18 mouse cellular contexts compared by ENCODE assay signal in genomic region chr3:32749820-32750579, GRCm38 (mm10). TPM values are rescaled to one million over a fixed set of nuclear protein-coding genes. Genes with fewer than 3 reads are reported as not detected.
DNase-seq lines count a peak whose midpoint lies in the region; ATAC-seq lines count a peak whose summit lies in the region.
"Had no signal": no experiment of that assay in that cellular context is flagged by ENCODE, and none has a peak within 500 bp of the region (broad histone marks: within the 10 kb centered on the region; RNA-seq: fewer than 3 reads in every experiment).

No protein-coding gene starts in this region.

- 91% methylated on average over 4 of the region's 4 CpGs for WGBS in forebrain, embryonic 10.5 days
- WGBS in forebrain, embryonic 11.5 days, result 92% methylated on average over 4 of the region's 4 CpGs
- 88% methylated on average over 4 of the region's 4 CpGs for WGBS in neural tube, embryonic 13.5 days
- WGBS in hindbrain, embryonic 16.5 days, result 77% methylated on average over 4 of the region's 4 CpGs

- no peak for ATAC-seq in forebrain, embryonic 11.5 days (replicated peaks; ENCODE audit: low FRiP score)
- ATAC-seq in neural tube, embryonic 13.5 days (ENCODE audit: low read depth), result 0 out of 2 replicates have a peak, but pooled peaks have one; percentile 36
- peak; percentile 89 for ATAC-seq in hindbrain, embryonic 16.5 days
- ATAC-seq: lung, postnatal 0 days had no signal

- H3K4me2 ChIP-seq in forebrain, embryonic 11.5 days (ENCODE audit: low read depth, low read length, severe bottlenecking), result no peak overlapping the region
- H3K4me2 ChIP-seq in neural tube, embryonic 13.5 days, result no peak overlapping the region
- no peak overlapping the region for H3K4me2 ChIP-seq in hindbrain, embryonic 16.5 days (ENCODE audit: low read length)
- H3K4me2 ChIP-seq: embryonic facial prominence, embryonic 15.5 days had no signal

- H3K27ac ChIP-seq in forebrain, embryonic 10.5 days, result no peak overlapping the region
- no peak overlapping the region for H3K27ac ChIP-seq in forebrain, embryonic 11.5 days (ENCODE audit: low read depth, low read length)
- H3K27ac ChIP-seq in neural tube, embryonic 13.5 days (replicated peaks), result no peak overlapping the region
- no peak overlapping the region for H3K27ac ChIP-seq in hindbrain, embryonic 16.5 days (ENCODE audit: low read depth, low read length)
- H3K27ac ChIP-seq: embryonic facial prominence, embryonic 15.5 days; liver, embryonic 14.5 days had no signal

- H3K4me3 ChIP-seq in forebrain, embryonic 10.5 days, result no peak overlapping the region
- H3K4me3 ChIP-seq in forebrain, embryonic 11.5 days (ENCODE audit: low read depth, low read length), result no peak overlapping the region
- no peak overlapping the region for H3K4me3 ChIP-seq in neural tube, embryonic 13.5 days
- H3K4me3 ChIP-seq in hindbrain, embryonic 16.5 days (ENCODE audit: low read length), result no peak overlapping the region
- H3K4me3 ChIP-seq: embryonic facial prominence, embryonic 15.5 days had no signal

- peaks cover 4% of the 10 kb centered on the region; the same call in 1 of the 2 replicates for H3K9me3 ChIP-seq in forebrain, embryonic 10.5 days
- no peaks in the 10 kb centered on the region; the same call in 1 of the 2 replicates for H3K9me3 ChIP-seq in forebrain, embryonic 11.5 days (ENCODE audit: control insufficient read depth, low read length)
- H3K9me3 ChIP-seq in neural tube, embryonic 13.5 days, result no peaks in the 10 kb centered on the region
- H3K9me3 ChIP-seq in hindbrain, embryonic 16.5 days (ENCODE audit: control insufficient read depth, low read length), result no peaks in the 10 kb centered on the region
- H3K9me3 ChIP-seq: embryonic facial prominence, embryonic 15.5 days had no signal

- no peak overlapping the region for H3K9ac ChIP-seq in forebrain, embryonic 11.5 days (ENCODE audit: low read length)
- H3K9ac ChIP-seq in neural tube, embryonic 13.5 days, result no peak overlapping the region
- no peak overlapping the region for H3K9ac ChIP-seq in hindbrain, embryonic 16.5 days (ENCODE audit: low read depth, low read length)
- H3K9ac ChIP-seq: embryonic facial prominence, embryonic 15.5 days; liver, embryonic 14.5 days had no signal

- no peaks in the 10 kb centered on the region for H3K27me3 ChIP-seq in forebrain, embryonic 10.5 days (ENCODE audit: poor library complexity, severe bottlenecking)
- no peaks in the 10 kb centered on the region for H3K27me3 ChIP-seq in forebrain, embryonic 11.5 days (ENCODE audit: control insufficient read depth, insufficient read depth, low read length)
- H3K27me3 ChIP-seq in neural tube, embryonic 13.5 days, result no peaks in the 10 kb centered on the region
- no peaks in the 10 kb centered on the region for H3K27me3 ChIP-seq in hindbrain, embryonic 16.5 days (replicated peaks; ENCODE audit: control insufficient read depth, insufficient read depth, low read length)
- H3K27me3 ChIP-seq: embryonic facial prominence, embryonic 15.5 days had no signal

- DNase-seq in forebrain, embryonic 10.5 days (ENCODE audit: extremely low spot score, low spot score), result peak; percentile 10
- no peak for DNase-seq in forebrain, embryonic 11.5 days (ENCODE audit: low spot score)
- DNase-seq in neural tube, embryonic 10.5 days (ENCODE audit: extremely low spot score, low spot score), result no peak
- no peak for DNase-seq in layer of hippocampus, postnatal 36 days
- DNase-seq in T-cell, adult 2 months (ENCODE audit: low spot score), result no peak
- DNase-seq: adrenal gland, adult 2 months; B cell, adult 2 months; gastrocnemius, postnatal 14 days; heart, postnatal 36 days; kidney, adult 18-20 months; kidney, postnatal 36 days; right cerebral cortex, postnatal 25 days; thymus, postnatal 36 days had no signal

- no peaks in the 10 kb centered on the region for H3K4me1 ChIP-seq in forebrain, embryonic 10.5 days
- no peaks in the 10 kb centered on the region for H3K4me1 ChIP-seq in forebrain, embryonic 11.5 days (replicated peaks; ENCODE audit: control insufficient read depth, insufficient read depth, low read length)
- no peaks in the 10 kb centered on the region for H3K4me1 ChIP-seq in neural tube, embryonic 13.5 days (replicated peaks)
- no peaks in the 10 kb centered on the region for H3K4me1 ChIP-seq in hindbrain, embryonic 16.5 days (ENCODE audit: control insufficient read depth, insufficient read depth, low read depth, low read length)
- H3K4me1 ChIP-seq: embryonic facial prominence, embryonic 15.5 days had no signal

- H3K36me3 ChIP-seq in forebrain, embryonic 10.5 days (replicated peaks), result peaks cover 98% of the 10 kb centered on the region
- peaks cover 7% of the 10 kb centered on the region; the same call in 1 of the 2 replicates for H3K36me3 ChIP-seq in forebrain, embryonic 11.5 days (ENCODE audit: control insufficient read depth, insufficient read depth, low read length)
- peaks cover 81% of the 10 kb centered on the region for H3K36me3 ChIP-seq in neural tube, embryonic 13.5 days
- peaks cover 44% of the 10 kb centered on the region for H3K36me3 ChIP-seq in hindbrain, embryonic 16.5 days (ENCODE audit: control insufficient read depth, insufficient read depth, low read length)

RNA-seq across cellular contexts. Expression of gene Mrpl47, which starts 12.6 kb away (rescaled TPM):
- polyA plus RNA-seq in forebrain, embryonic 10.5 days (2016; fragmentation: Nextera tagmentation; extraction: Ambion mirVana), result 35.4 and 39.7 TPM in 2 replicates
- 40.4 and 43.7 TPM in 2 replicates for polyA plus RNA-seq in forebrain, embryonic 11.5 days (2014; fragmentation: Nextera tagmentation; extraction: Ambion mirVana)
- 33.3 and 35.4 TPM in 2 replicates for polyA plus RNA-seq in neural tube, embryonic 13.5 days (2015; fragmentation: Nextera tagmentation; extraction: Ambion mirVana)
- polyA plus RNA-seq in hindbrain, embryonic 16.5 days (2015; fragmentation: Nextera tagmentation; extraction: Ambion mirVana), result 26.6 and 30.5 TPM in 2 replicates
- 10 to 100 TPM; 19.3 to 20.6 TPM for total RNA-seq in layer of hippocampus, postnatal 36 days (2021)

RNA-seq across cellular contexts. Expression of gene Ndufb5, which starts 13.2 kb away (rescaled TPM):
- 256 and 258 TPM in 2 replicates for polyA plus RNA-seq in forebrain, embryonic 10.5 days (2016; fragmentation: Nextera tagmentation; extraction: Ambion mirVana)
- polyA plus RNA-seq in forebrain, embryonic 11.5 days (2014; fragmentation: Nextera tagmentation; extraction: Ambion mirVana), result 248 and 270 TPM in 2 replicates
- polyA plus RNA-seq in neural tube, embryonic 13.5 days (2015; fragmentation: Nextera tagmentation; extraction: Ambion mirVana), result 337 and 354 TPM in 2 replicates
- 326 and 353 TPM in 2 replicates for polyA plus RNA-seq in hindbrain, embryonic 16.5 days (2015; fragmentation: Nextera tagmentation; extraction: Ambion mirVana)
- 100 to 1,000 TPM; 193 to 207 TPM for total RNA-seq in layer of hippocampus, postnatal 36 days (2021)

RNA-seq across cellular contexts. Expression of gene Actl6a, which starts 43.9 kb away (rescaled TPM):
- polyA plus RNA-seq in forebrain, embryonic 10.5 days (2016; fragmentation: Nextera tagmentation; extraction: Ambion mirVana), result 286 and 289 TPM in 2 replicates
- 276 and 280 TPM in 2 replicates for polyA plus RNA-seq in forebrain, embryonic 11.5 days (2014; fragmentation: Nextera tagmentation; extraction: Ambion mirVana)
- polyA plus RNA-seq in neural tube, embryonic 13.5 days (2015; fragmentation: Nextera tagmentation; extraction: Ambion mirVana), result 94.3 and 96.2 TPM in 2 replicates
- polyA plus RNA-seq in hindbrain, embryonic 16.5 days (2015; fragmentation: Nextera tagmentation; extraction: Ambion mirVana), result 55.3 and 59.9 TPM in 2 replicates
- 10 to 100 TPM; 18.0 to 21.4 TPM for total RNA-seq in layer of hippocampus, postnatal 36 days (2021)
